Mouse (Mus musculus): ENCODE data around the gene Mmp2.

- peak; percentile 25; the same call in 1 of the 2 replicates for TF ChIP-seq CTCF (IDR thresholded peaks at IDR 0.05)
- TF ChIP-seq EP300 (IDR thresholded peaks at IDR 0.05), result no peak
These were observed at the start of gene Mmp2 for GRCm38 (mm10) chr8:92827243-92828034.
